Mouse (Mus musculus) large intestine, adult 2 months (tissue): ENCODE data around the gene Pald1. TPM values are rescaled to one million over a fixed set of nuclear protein-coding genes. Genes with fewer than 3 reads are reported as not detected.

ENCODE experiments used
- polyA plus RNA-seq: library from polyadenylated mRNA; depleted of rRNA; stranded (reverse); fragments of >200 nt; gene quantifications from 2 replicates; pipeline ENCODE4 v1.2.3, GENCODE M21; 2012; rRNA removed

The Pald1 gene
- polyA plus RNA-seq, 1 experiment = 3.3 TPM

Other genes with a start within 250 kb of the Pald1 start
- 58.0 and 161 TPM in 2 replicates for gene Sgpl1, start 235.8 kb downstream of the Pald1 start, polyA plus RNA-seq
- gene Tbata, start 211.6 kb downstream of the Pald1 start, polyA plus RNA-seq = 0.11 and 0.14 TPM in 2 replicates
- gene Adamts14, start 110.1 kb downstream of the Pald1 start, polyA plus RNA-seq = 0.99 and 1.7 TPM in 2 replicates
- 1.2 and 1.8 TPM in 2 replicates for gene Prf1, start 85.7 kb downstream of the Pald1 start, polyA plus RNA-seq
- 0.05 and 0.16 TPM in 2 replicates for gene Nodal, start 34.4 kb upstream of the Pald1 start, polyA plus RNA-seq
- gene Eif4ebp2, start 69.1 kb upstream of the Pald1 start, polyA plus RNA-seq = 63.8 and 102 TPM in 2 replicates
- 7.8 and 9.2 TPM in 2 replicates for gene Lrrc20, start 92.3 kb upstream of the Pald1 start, polyA plus RNA-seq
- not detected in 2 replicates for gene Npffr1, start 212.0 kb upstream of the Pald1 start, polyA plus RNA-seq